Mouse (Mus musculus): ENCODE data around the gene Tmem44. TPM values are rescaled to one million over a fixed set of nuclear protein-coding genes. Genes with fewer than 3 reads are reported as not detected.

Tmem44 gene
- 10 to 100 TPM; 28.5 to 32.0 TPM for total RNA-seq (2021)
- long read RNA-seq, experiment 1, full-length matches to known transcripts, result 9 of 31 reads
- long read RNA-seq, experiment 1, partial matches to known transcripts, result 5 of 31 reads
- long read RNA-seq, experiment 1, other reads (novel, unspliced or antisense), result 17 of 31 reads
- long read RNA-seq, experiment 2, transcript Tmem44-204 (10 exons, 2,405 nt), result major isoform, 7 of 22 reads
- long read RNA-seq, experiment 2, partial matches to known transcripts, result 2 of 22 reads
- long read RNA-seq, experiment 2, other reads (novel, unspliced or antisense), result 13 of 22 reads

DNA sequence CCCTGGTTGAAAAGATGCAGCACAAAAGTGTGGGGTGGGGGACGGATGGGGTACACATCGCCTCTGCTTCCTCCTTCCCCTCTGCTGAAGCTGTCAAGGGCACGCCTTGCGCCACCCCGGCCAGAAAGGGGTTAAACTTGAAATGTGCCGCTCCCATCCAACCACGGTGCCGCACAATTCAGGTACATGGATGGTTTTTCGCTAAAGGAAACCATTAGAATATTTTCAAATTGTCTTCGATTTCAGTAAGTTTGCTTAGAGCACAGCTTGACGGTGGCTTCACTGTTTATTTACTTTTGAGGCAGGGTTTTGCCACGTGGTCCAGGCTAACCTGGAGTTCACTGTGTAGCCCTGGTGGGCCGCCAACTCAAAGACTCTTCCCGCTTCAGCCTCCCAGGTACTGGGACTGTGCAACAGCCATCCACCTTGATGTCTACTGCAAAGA is at the start of gene Tmem44:
Gene Tmem44 (minus strand): TSS at position 95 of the 445 bp plus-strand sequence.
- no peak for DNase-seq (ENCODE audit: low spot score in 2 of 2)

GRCm38 (mm10) chr16:30599491-30600268 is 49.0 kb upstream of the Tmem44 start, which contains the start of gene Fam43a:
Fam43a (plus strand) TSS chr16:30599723.
- H3K4me3 ChIP-seq, result peak within 1 kb of the TSS; percentile 79
- TF ChIP-seq CTCF (conservative IDR thresholded peaks at IDR 0.05), result peak; percentile 67
- peak within 1 kb of the TSS; percentile 86 for H3K27ac ChIP-seq
- peak; percentile 70 to 73 for DNase-seq (ENCODE audit: low spot score in 2 of 2)

More for the DNA sequence above, at the start of gene Tmem44:
- H3K4me3 ChIP-seq, result peak within 1 kb of the TSS; percentile 52
- TF ChIP-seq CTCF (conservative IDR thresholded peaks at IDR 0.05), result no peak
- peak within 1 kb of the TSS; percentile 83 for H3K27ac ChIP-seq

- peak; percentile 89 to 95 for DNase-seq (ENCODE audit: low spot score in 2 of 2)
- no peak overlapping the region for H3K27ac ChIP-seq
- peak; percentile 98 for TF ChIP-seq CTCF (conservative IDR thresholded peaks at IDR 0.05)
- peak overlapping the region; percentile 26; the same call in 1 of the 2 replicates for H3K4me3 ChIP-seq
These were observed 46.5 kb upstream of the Tmem44 start for GRCm38 (mm10) chr16:30596959-30597681.

GRCm38 (mm10) chr16:30595835-30596557 is 45.4 kb upstream of the Tmem44 start:
- Histone ChIP-seq H3K27ac (no peak overlapping the region), H3K4me3 (no peak overlapping the region)
- DNase-seq (ENCODE audit: low spot score in 2 of 2), result peak; percentile 50 to 63
- no peak for TF ChIP-seq CTCF (conservative IDR thresholded peaks at IDR 0.05)

DNA sequence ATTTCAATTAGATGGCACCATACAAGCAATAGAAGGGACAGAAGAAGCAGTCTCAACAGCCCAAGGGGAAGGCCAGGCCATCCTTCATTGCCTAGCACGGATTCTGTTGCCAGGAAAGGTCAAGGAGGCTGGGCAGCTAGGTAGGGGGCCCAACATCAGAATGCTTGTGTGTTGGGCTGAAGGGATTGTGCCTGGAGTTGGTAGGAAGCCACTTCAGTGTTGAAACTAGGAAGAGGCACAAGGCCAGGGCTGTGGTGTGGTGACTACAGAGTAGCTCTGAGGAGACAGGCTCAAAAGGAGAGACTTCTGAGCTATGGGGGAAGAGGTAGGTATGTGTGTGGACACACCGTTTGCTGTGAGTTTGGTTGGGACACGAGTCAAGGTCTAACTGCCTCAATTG is 44.7 kb upstream of the Tmem44 start:
- Histone ChIP-seq H3K4me3 (no peak overlapping the region), H3K27ac (no peak overlapping the region)
- TF ChIP-seq CTCF (conservative IDR thresholded peaks at IDR 0.05), result no peak
- DNase-seq (ENCODE audit: low spot score in 2 of 2), result no peak

DNA sequence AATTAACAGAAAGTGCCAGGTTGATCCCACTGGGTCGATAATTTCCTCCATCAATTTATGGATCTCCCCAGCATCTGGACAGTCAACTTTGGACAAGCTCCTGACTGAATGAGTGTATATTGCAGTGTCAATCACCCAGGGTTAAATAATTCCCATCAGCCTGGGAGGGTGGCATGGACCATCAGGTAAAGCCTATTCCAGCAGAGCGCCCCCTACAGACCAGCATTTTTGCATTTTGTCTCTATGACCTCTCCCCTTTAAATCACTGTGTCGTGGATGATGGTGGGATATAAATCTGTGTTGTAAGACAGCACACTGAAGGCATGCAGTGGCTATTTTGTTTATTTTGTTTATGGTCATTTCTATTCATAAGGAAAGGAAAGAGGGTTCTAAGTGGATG is 41.3 kb upstream of the Tmem44 start:
- no peak overlapping the region for H3K4me3 ChIP-seq
- H3K27ac ChIP-seq, result no peak overlapping the region
- no peak for DNase-seq (ENCODE audit: low spot score in 2 of 2)
- peak; percentile 56 for TF ChIP-seq CTCF (conservative IDR thresholded peaks at IDR 0.05)

- H3K27ac ChIP-seq, result no peak overlapping the region
- no peak for TF ChIP-seq CTCF (conservative IDR thresholded peaks at IDR 0.05)
- no peak for DNase-seq (ENCODE audit: low spot score in 2 of 2)
- no peak overlapping the region for H3K4me3 ChIP-seq
These were observed 39.9 kb upstream of the Tmem44 start for GRCm38 (mm10) chr16:30590264-30591209.

DNA sequence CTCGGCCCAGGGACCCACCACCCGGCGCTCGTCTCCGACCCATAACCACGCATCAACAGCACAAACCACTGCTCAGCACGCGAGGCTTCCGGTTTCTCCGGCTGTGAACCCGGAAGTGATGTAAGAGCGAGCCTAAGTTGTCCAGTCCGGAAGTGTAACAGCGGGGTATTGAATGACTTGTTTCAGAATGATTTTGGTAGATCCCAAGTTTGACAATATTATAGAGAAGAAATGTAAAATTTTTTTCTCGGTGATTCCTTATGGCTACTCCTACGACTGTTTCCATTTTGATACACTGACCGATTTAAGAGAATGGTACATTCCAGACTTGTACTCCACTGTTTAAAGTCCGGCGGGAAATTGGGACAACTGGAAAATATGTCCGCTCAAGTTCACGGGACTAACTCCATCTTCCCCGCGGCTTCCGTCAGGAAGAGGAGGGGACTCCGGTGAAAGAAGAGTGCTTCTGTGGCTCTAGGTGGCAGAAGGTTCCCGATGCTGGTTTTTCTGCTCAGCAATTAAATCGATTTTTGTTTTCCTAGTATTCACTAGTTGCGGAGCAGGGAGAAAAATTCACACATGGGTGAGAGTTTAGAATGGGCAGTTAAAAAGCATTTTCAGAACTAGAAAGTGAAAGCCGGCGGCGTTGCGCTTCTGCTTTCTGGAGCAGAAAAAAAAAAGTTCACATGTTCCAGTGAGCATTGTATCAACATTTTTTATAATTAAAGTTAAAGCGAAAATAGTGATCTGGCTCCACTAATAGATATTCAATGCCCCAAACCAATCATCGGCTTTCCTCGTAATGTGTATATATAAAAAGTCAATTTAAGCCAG is 37.1 kb upstream of the Tmem44 start, which contains the start of gene Lsg1:
Gene Lsg1 (minus strand): TSS at position 99 of the 834 bp plus-strand sequence.
- peak within 1 kb of the TSS; percentile 81 for H3K4me3 ChIP-seq
- TF ChIP-seq CTCF (conservative IDR thresholded peaks at IDR 0.05), result peak; percentile 69
- H3K27ac ChIP-seq, result peak within 1 kb of the TSS; percentile 100
- peak; percentile 88 to 89 for DNase-seq (ENCODE audit: low spot score in 2 of 2)

DNA sequence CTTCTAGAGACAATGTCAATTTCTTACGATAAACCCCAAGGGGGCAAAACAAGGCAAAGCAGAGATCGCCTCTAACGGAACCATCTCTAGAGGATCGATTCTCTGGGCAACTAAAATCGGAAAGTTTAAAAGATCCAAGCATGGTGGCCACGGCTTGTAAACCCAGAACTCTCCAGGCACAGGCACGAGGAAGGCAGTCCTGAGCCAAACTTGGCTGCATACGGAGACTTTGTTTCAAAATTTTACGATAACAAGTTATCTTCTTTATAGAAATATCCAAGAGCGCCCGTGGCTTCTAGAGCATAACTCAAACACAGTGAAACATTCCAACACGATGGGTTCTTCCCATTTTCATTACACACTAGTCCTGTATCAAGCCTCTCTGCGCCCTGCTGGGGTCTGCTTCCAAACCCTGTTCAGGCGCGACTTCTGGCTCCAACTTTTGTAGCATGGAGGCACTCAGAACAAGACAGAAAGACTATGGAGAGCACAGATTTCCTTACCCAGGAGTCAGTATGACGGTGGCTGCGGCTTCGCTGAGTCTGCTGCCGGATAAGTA is 36.4 kb upstream of the Tmem44 start:
- H3K27ac ChIP-seq, result peak overlapping the region; percentile 100
- H3K4me3 ChIP-seq, result peak overlapping the region; percentile 81
- no peak for TF ChIP-seq CTCF (conservative IDR thresholded peaks at IDR 0.05)
- DNase-seq (ENCODE audit: low spot score in 2 of 2), result no peak

- TF ChIP-seq CTCF (conservative IDR thresholded peaks at IDR 0.05), result no peak
These were observed 30.1 kb upstream of the Tmem44 start for GRCm38 (mm10) chr16:30580765-30581164.

More at GRCm38 (mm10) chr16:30580765-30581164, 30.1 kb upstream of the Tmem44 start:
- DNase-seq (ENCODE audit: low spot score in 2 of 2), result no peak
- no peak overlapping the region for H3K27ac ChIP-seq
- H3K4me3 ChIP-seq, result no peak overlapping the region
